ENCODE assay signal across 30 mouse cellular contexts in genomic region chr2:52483496-52483895, GRCm38 (mm10). TPM values are rescaled to one million over a fixed set of nuclear protein-coding genes. Genes with fewer than 3 reads are reported as not detected.
DNase-seq lines count a peak whose midpoint lies in the region; ATAC-seq and TF ChIP-seq lines count a peak whose summit lies in the region.
"Had no signal": no experiment of that assay in that cellular context is flagged by ENCODE, and none has a peak within 500 bp of the region (broad histone marks: within the 10 kb centered on the region; RNA-seq: fewer than 3 reads in every experiment).

No protein-coding gene starts in this region.

- no peak overlapping the region for H3K9ac ChIP-seq in kidney, postnatal 0 days (ENCODE audit: low read depth, low read length)
- H3K9ac ChIP-seq in liver, postnatal 0 days (replicated peaks) = no peak overlapping the region
- no peak overlapping the region for H3K9ac ChIP-seq in liver, embryonic 11.5 days (ENCODE audit: low read depth, low read length)
- H3K9ac ChIP-seq: embryonic facial prominence, embryonic 12.5 days; heart, embryonic 15.5 days; hindbrain, embryonic 13.5 days; limb, embryonic 13.5 days; liver, embryonic 12.5 days had no signal

- no peak for ATAC-seq in kidney, postnatal 0 days (replicated peaks; ENCODE audit: low FRiP score, low read depth)
- ATAC-seq in liver, postnatal 0 days = no peak
- no peak for ATAC-seq in liver, embryonic 11.5 days (replicated peaks; ENCODE audit: low FRiP score)
- ATAC-seq in megakaryocyte progenitor cell, adult 5-6 weeks (replicated peaks; ENCODE audit: poor library complexity) = peak; percentile 90
- ATAC-seq: forebrain, embryonic 14.5 days; intestine, embryonic 16.5 days; liver, embryonic 12.5 days; midbrain, embryonic 16.5 days; Patski had no signal

- H3K4me3 ChIP-seq in cerebellum, adult 2 months (replicated peaks; ENCODE audit: insufficient read depth, low read depth, low read length) = no peak overlapping the region
- no peak overlapping the region for H3K4me3 ChIP-seq in kidney, postnatal 0 days (replicated peaks; ENCODE audit: low read depth, low read length)
- no peak overlapping the region for H3K4me3 ChIP-seq in liver, postnatal 0 days (ENCODE audit: low read depth, low read length)
- H3K4me3 ChIP-seq in liver, embryonic 11.5 days (ENCODE audit: low read depth, low read length) = no peak overlapping the region
- no peak overlapping the region for H3K4me3 ChIP-seq in gastrocnemius, adult 2 months
- H3K4me3 ChIP-seq: embryonic facial prominence, embryonic 12.5 days; heart, adult 2 months; heart, embryonic 15.5 days; hindbrain, embryonic 13.5 days; layer of hippocampus, adult 2 months; limb, embryonic 13.5 days; liver, embryonic 12.5 days had no signal

- no peak for TF ChIP-seq POLR2A in cerebellum, adult 2 months (IDR thresholded peaks at IDR 0.05; ENCODE audit: borderline replicate concordance, insufficient read depth, low read length)

- no peaks in the 10 kb centered on the region for H3K9me3 ChIP-seq in kidney, postnatal 0 days (replicated peaks; ENCODE audit: low read length)
- no peaks in the 10 kb centered on the region for H3K9me3 ChIP-seq in liver, postnatal 0 days (ENCODE audit: low read length)
- no peaks in the 10 kb centered on the region for H3K9me3 ChIP-seq in liver, embryonic 11.5 days (ENCODE audit: control insufficient read depth, low read length)
- H3K9me3 ChIP-seq: embryonic facial prominence, embryonic 12.5 days; heart, embryonic 15.5 days; hindbrain, embryonic 13.5 days; limb, embryonic 13.5 days; liver, embryonic 12.5 days had no signal

- intact Hi-C loops in gastrocnemius, adult 2 months (cut with DNase I) = no loop called here

- no peak for TF ChIP-seq CTCF in cerebellum, adult 2 months (IDR thresholded peaks at IDR 0.05; ENCODE audit: borderline replicate concordance, insufficient read depth, low read depth, low read length)
- TF ChIP-seq CTCF in kidney, postnatal 0 days (IDR thresholded peaks at IDR 0.05; ENCODE audit: low read depth) = no peak
- TF ChIP-seq CTCF in liver, postnatal 0 days (IDR thresholded peaks at IDR 0.05; ENCODE audit: low read depth) = no peak
- no peak for TF ChIP-seq CTCF in gastrocnemius, adult 2 months (IDR thresholded peaks at IDR 0.05)

- WGBS in cerebellum, adult 2 months = 15% methylated on average over 5 of the region's 5 CpGs
- 57% methylated on average over 5 of the region's 5 CpGs for WGBS in kidney, postnatal 0 days
- WGBS in liver, postnatal 0 days (ENCODE audit: insufficient replicate concordance) = 24% methylated on average over 5 of the region's 5 CpGs
- 43% methylated on average over 5 of the region's 5 CpGs for WGBS in liver, embryonic 11.5 days

- DNase-seq in cerebellum, adult 2 months = no peak
- DNase-seq in cerebellum, adult 8-10 months = no peak
- DNase-seq in kidney, postnatal 0 days (ENCODE audit: low spot score) = peak; percentile 56
- DNase-seq in kidney, adult 18-20 months = no peak
- no peak for DNase-seq in liver, postnatal 0 days
- DNase-seq in liver, embryonic 11.5 days (ENCODE audit: low spot score) = no peak
- DNase-seq in gastrocnemius, adult 2 months = no peak
- DNase-seq: adrenal gland, postnatal 25 days; cerebellum, adult 9-10 months; cerebellum, postnatal 36 days; embryo, embryonic 11 days; gastrocnemius, postnatal 25 days; heart, adult 2 months; lung, adult 2 months; lung, postnatal 14 days; right cerebral cortex, adult 18-20 months; spleen, adult 18-20 months; thymus, postnatal 14 days had no signal

- no peaks in the 10 kb centered on the region for H3K27me3 ChIP-seq in cerebellum, adult 2 months (ENCODE audit: control insufficient read depth, insufficient read depth, low read length)
- no peaks in the 10 kb centered on the region for H3K27me3 ChIP-seq in kidney, postnatal 0 days (ENCODE audit: insufficient read depth, low read length)
- H3K27me3 ChIP-seq in liver, postnatal 0 days (ENCODE audit: insufficient read depth, low read length) = no peaks in the 10 kb centered on the region
- H3K27me3 ChIP-seq in liver, embryonic 11.5 days (replicated peaks; ENCODE audit: control insufficient read depth, insufficient read depth, low read length) = no peaks in the 10 kb centered on the region
- H3K27me3 ChIP-seq: embryonic facial prominence, embryonic 12.5 days; heart, embryonic 15.5 days; hindbrain, embryonic 13.5 days; liver, embryonic 12.5 days; Patski had no signal

- peaks cover 16% of the 10 kb centered on the region; the same call in 1 of the 2 replicates for H3K4me1 ChIP-seq in cerebellum, adult 2 months (ENCODE audit: control insufficient read depth, insufficient read depth, low read length)
- peaks cover 7% of the 10 kb centered on the region for H3K4me1 ChIP-seq in kidney, postnatal 0 days (replicated peaks; ENCODE audit: insufficient read depth, low read length)
- peaks cover 2% of the 10 kb centered on the region; the same call in 1 of the 2 replicates for H3K4me1 ChIP-seq in liver, postnatal 0 days (ENCODE audit: insufficient read depth)
- no peaks in the 10 kb centered on the region for H3K4me1 ChIP-seq in liver, embryonic 11.5 days (replicated peaks; ENCODE audit: control insufficient read depth, insufficient read depth, low read length)
- H3K4me1 ChIP-seq: embryonic facial prominence, embryonic 12.5 days; heart, embryonic 15.5 days; hindbrain, embryonic 13.5 days; liver, embryonic 12.5 days had no signal

- H3K36me3 ChIP-seq in kidney, postnatal 0 days (ENCODE audit: insufficient read depth, low read length) = no peaks in the 10 kb centered on the region
- H3K36me3 ChIP-seq in liver, postnatal 0 days (replicated peaks; ENCODE audit: insufficient read depth, low read length) = no peaks in the 10 kb centered on the region
- H3K36me3 ChIP-seq in liver, embryonic 11.5 days (ENCODE audit: control insufficient read depth, insufficient read depth, low read length) = no peaks in the 10 kb centered on the region
- H3K36me3 ChIP-seq: embryonic facial prominence, embryonic 12.5 days; heart, embryonic 15.5 days; hindbrain, embryonic 13.5 days; limb, embryonic 13.5 days; liver, embryonic 12.5 days had no signal

- H3K27ac ChIP-seq in cerebellum, adult 2 months (ENCODE audit: insufficient read depth, low read length) = peak overlapping the region; percentile 68
- no peak overlapping the region for H3K27ac ChIP-seq in kidney, postnatal 0 days
- no peak overlapping the region for H3K27ac ChIP-seq in liver, postnatal 0 days (ENCODE audit: low read depth)
- no peak overlapping the region for H3K27ac ChIP-seq in liver, embryonic 11.5 days (ENCODE audit: low read depth, low read length)
- no peak overlapping the region for H3K27ac ChIP-seq in gastrocnemius, adult 2 months
- H3K27ac ChIP-seq: embryonic facial prominence, embryonic 12.5 days; heart, adult 2 months; heart, embryonic 15.5 days; hindbrain, embryonic 13.5 days; layer of hippocampus, adult 2 months; limb, embryonic 13.5 days; liver, embryonic 12.5 days had no signal

- peak; percentile 62 for TF ChIP-seq EP300 in liver, postnatal 0 days (IDR thresholded peaks at IDR 0.05; ENCODE audit: low read depth)

- no peak overlapping the region for H3K4me2 ChIP-seq in kidney, postnatal 0 days (ENCODE audit: low read length)
- H3K4me2 ChIP-seq in liver, postnatal 0 days (ENCODE audit: low read depth, low read length) = no peak overlapping the region
- H3K4me2 ChIP-seq in liver, embryonic 11.5 days = no peak overlapping the region
- H3K4me2 ChIP-seq: embryonic facial prominence, embryonic 12.5 days; heart, embryonic 15.5 days; hindbrain, embryonic 13.5 days; limb, embryonic 13.5 days; liver, embryonic 12.5 days; midbrain, embryonic 11.5 days had no signal

RNA-seq across cellular contexts. Expression of gene Arl5a, which starts 58.8 kb away (rescaled TPM):
- 56.7 and 57.3 TPM in 2 replicates for polyA plus RNA-seq in cerebellum, adult 2 months (2012; rRNA removed)
- polyA plus RNA-seq in kidney, postnatal 0 days (2015; fragmentation: Nextera tagmentation; extraction: Ambion mirVana) = 32.1 and 33.2 TPM in 2 replicates
- 17.2 and 21.9 TPM in 2 replicates for polyA plus RNA-seq in liver, postnatal 0 days (2015; fragmentation: Nextera tagmentation; extraction: Ambion mirVana)
- 71.8 and 86.2 TPM in 2 replicates for polyA plus RNA-seq in liver, embryonic 11.5 days (2014; fragmentation: Nextera tagmentation; extraction: Ambion mirVana)
- 37.6 and 44.5 TPM in 2 replicates for total RNA-seq in megakaryocyte progenitor cell, adult 5-6 weeks (2015)
- 32.3 and 38.0 TPM in 2 replicates for total RNA-seq in megakaryocyte progenitor cell, adult 5-6 weeks (2017)
- 10 to 100 TPM; 29.9 to 38.6 TPM for total RNA-seq in gastrocnemius, adult 2 months (2021)
